Mouse (Mus musculus) thymus, adult 2 months (tissue): ENCODE data around the gene Bag5. TPM values are rescaled to one million over a fixed set of nuclear protein-coding genes. Genes with fewer than 3 reads are reported as not detected.
A peak's percentile ranks its signal among the peaks of the same experiment; 100 is the strongest.

Experiments used
- DNase-seq: peaks from one replicate; pipeline ENCODE4 v3.0.0; 2021
- H3K27ac ChIP-seq: fragments of 200-500 bp; 2 replicates; pipeline ENCODE4 v1.5.1; 2012; ENCODE audit warnings: low read length, control low read depth; ENCODE audit not compliant: control insufficient read depth, insufficient read depth
- H3K27me3 ChIP-seq: fragments of 200-500 bp; 2 replicates; pipeline ENCODE4 v1.6.1; 2012; ENCODE audit warnings: mild to moderate bottlenecking, low read length, moderate library complexity, mixed read lengths; ENCODE audit not compliant: control insufficient read depth, insufficient read depth
- H3K36me3 ChIP-seq: fragments of 200-500 bp; 2 replicates; pipeline ENCODE4 v1.6.1; 2012; ENCODE audit warnings: mild to moderate bottlenecking, low read length, moderate library complexity; ENCODE audit not compliant: control insufficient read depth, insufficient read depth
- H3K4me1 ChIP-seq: fragments of 200-500 bp; replicated peaks from 2 replicates; pipeline ENCODE4 v1.6.1; 2012; ENCODE audit warnings: low read length; ENCODE audit not compliant: control insufficient read depth, insufficient read depth
- H3K4me3 ChIP-seq: fragments of 200-500 bp; 2 replicates; pipeline ENCODE4 v1.5.1; 2012; ENCODE audit warnings: mild to moderate bottlenecking, low read length, control low read depth, moderate library complexity; ENCODE audit not compliant: control insufficient read depth, insufficient read depth
- CTCF ChIP-seq: fragments of 200-500 bp; IDR thresholded peaks from 2 replicates; pipeline ENCODE4 v1.5.1; 2012; ENCODE audit warnings: mild to moderate bottlenecking, control low read depth, low read length, moderate library complexity, borderline replicate concordance; ENCODE audit not compliant: control insufficient read depth, poor library complexity, insufficient read depth; ENCODE audit errors: extremely low read depth
- POLR2A ChIP-seq: fragments of 200-500 bp; IDR thresholded peaks from 2 replicates; pipeline ENCODE4 v1.6.1; 2012; ENCODE audit warnings: mild to moderate bottlenecking, low read length, control low read depth, moderate library complexity; ENCODE audit not compliant: control insufficient read depth, poor library complexity, insufficient read depth; ENCODE audit errors: extremely low read depth
- WGBS: fragments of 180-500 bp; shearing (Covaris S2); methylation state at CpG from one replicate; pipeline ENCODE4 v1.1.7; 2018; 5-methylcytosine and 5-hydroxymethylcytosine counted together
- polyA plus RNA-seq: library from polyadenylated mRNA; depleted of rRNA; stranded (reverse); fragments of >200 nt; gene quantifications from 2 replicates; pipeline ENCODE4 v1.2.3, GENCODE M21; 2012

Gene Bag5
- polyA plus RNA-seq, 1 experiment = 12.8 TPM

DNA sequence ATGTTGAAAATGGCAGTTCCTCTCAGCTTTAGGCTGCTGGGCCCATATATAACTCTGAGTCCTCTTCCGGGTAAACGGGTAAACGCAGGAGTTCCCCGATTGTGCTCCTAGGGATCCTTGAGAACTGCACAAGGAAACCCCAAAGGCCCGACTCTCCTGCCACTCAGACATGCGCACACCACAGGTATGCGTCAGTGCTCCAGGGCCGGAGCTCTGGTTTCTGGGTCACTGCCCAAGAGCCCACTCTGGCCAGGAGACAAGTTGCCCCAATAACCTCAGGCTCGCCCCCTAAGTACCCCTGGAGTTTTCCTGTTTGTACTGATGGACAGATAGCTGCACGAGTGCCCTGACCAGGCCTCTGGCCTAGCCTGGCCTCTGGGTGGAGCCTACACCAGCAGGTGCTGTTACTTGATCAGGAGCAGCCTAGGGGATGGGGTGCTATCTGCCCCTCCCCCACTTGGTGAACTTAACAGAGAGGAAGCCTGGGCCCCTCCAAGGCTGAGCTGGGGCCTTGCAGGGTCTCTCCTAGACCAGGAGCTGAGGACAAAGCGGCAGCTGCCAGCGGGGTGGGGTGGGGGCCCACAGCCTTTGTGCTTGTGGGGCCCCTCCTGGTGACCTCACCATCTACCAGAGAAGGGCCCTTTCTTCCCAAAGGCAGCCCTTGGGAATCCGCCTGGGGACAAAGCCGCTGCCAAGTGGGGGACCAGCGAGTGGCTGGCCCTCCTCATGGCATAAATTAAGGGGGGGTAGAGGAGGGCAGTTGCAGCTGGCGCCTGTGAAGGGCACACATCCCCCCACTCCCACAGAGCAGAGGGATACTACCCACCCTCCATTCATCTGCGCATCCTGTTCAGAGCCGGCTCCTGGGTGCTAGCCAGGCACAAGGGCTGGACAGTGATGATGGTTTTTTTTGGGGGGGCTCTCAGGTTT, 19.5 kb downstream of the Bag5 start:
- 87% methylated on average over 18 of the region's 18 CpGs for WGBS
- no peak for TF ChIP-seq CTCF
- no peak for TF ChIP-seq POLR2A
- peaks cover 64% of the 10 kb centered on the region for H3K4me1 ChIP-seq

DNA sequence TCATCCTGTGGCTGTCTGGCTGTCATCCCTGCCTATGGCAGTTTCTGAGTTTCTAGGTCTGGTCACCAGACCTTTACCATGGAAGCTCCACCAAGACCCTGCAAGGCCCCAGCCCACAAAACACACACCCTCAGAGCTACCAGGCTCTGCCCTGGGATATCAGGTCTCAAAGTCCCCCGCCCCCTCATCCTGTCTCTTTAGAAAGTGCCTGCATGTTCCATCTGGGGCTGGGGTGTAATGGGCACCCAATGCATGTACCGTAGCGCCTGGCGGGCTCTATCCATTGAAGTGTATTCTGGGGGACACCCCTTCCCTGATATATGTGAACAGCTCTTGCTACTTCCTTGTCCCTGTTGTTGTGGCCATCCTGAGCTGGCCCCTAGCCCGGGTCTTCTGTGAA, 20.2 kb downstream of the Bag5 start:
- Histone ChIP-seq H3K4me3 (no peak overlapping the region), H3K27ac (peak overlapping the region; percentile 5; the same call in 1 of the 2 replicates), H3K4me1 (peaks cover 64% of the 10 kb centered on the region), H3K27me3 (no peaks in the 10 kb centered on the region; the same call in 1 of the 2 replicates), H3K36me3 (no peaks in the 10 kb centered on the region)
- 92% methylated on average over 5 of the region's 5 CpGs for WGBS
- DNase-seq = no peak
- TF ChIP-seq CTCF = no peak
- TF ChIP-seq POLR2A = no peak

More for the DNA sequence above, 19.5 kb downstream of the Bag5 start:
- no peak for DNase-seq
- Histone ChIP-seq H3K27me3 (no peaks in the 10 kb centered on the region; the same call in 1 of the 2 replicates), H3K4me3 (no peak overlapping the region), H3K27ac (peak overlapping the region; percentile 5; the same call in 1 of the 2 replicates), H3K36me3 (no peaks in the 10 kb centered on the region)

DNA sequence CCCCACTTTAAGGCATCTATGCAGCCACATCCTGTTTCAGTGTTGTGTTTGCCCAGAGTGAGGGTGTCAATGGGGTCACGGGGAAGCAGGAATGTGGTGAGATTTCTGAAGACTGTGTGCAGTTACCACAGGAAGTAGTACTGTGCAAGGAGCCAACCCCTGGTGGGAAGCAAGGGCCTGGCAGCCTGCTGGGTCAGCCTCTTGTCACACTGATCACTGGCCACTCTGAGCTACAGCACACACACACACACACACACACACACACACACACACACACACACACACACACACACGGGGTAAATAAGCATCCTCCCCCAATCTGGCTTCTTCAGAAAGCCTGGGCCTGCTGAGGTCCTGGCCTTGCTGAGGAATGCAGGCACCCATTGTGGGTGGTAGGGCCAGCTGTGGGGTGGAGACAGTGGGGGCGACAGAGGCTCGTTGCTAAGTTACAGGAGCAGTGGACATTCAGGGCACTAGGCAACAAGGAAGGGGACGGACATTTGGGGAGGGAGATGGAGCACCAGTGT, 21.6 kb downstream of the Bag5 start:
- Histone ChIP-seq H3K27ac (peak overlapping the region; percentile 77), H3K4me3 (no peak overlapping the region), H3K27me3 (no peaks in the 10 kb centered on the region), H3K36me3 (no peaks in the 10 kb centered on the region), H3K4me1 (peaks cover 64% of the 10 kb centered on the region)
- WGBS = 35% methylated on average over 5 of the region's 5 CpGs
- peak; percentile 58 for DNase-seq
- peak; percentile 41; the same call in 1 of the 2 replicates for TF ChIP-seq CTCF
- no peak for TF ChIP-seq POLR2A

DNA sequence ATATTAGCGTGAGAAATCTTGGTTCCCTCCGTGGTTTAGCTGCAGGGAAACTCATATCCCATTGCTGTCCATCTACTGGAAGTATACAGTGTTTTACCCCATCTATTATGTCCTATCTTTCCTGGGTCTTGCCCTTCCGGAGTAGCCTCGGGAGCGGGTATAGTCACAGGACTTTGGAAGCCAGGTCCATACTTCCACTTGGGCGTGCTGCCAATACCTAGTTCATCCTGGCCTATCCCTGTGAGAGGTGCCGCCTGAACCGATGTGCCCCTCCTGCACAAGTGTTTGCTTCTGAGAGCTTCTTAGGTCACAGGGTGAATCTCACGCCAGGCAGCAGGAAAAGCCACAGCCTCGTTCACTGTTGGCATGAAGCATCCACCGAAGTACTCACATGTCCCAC, 23.6 kb downstream of the Bag5 start:
- H3K27ac ChIP-seq = no peak overlapping the region
- H3K4me3 ChIP-seq = no peak overlapping the region
- TF ChIP-seq POLR2A = no peak
- TF ChIP-seq CTCF = no peak
- no peaks in the 10 kb centered on the region for H3K27me3 ChIP-seq
- no peaks in the 10 kb centered on the region for H3K36me3 ChIP-seq
- 93% methylated on average over 11 of the region's 11 CpGs for WGBS
- H3K4me1 ChIP-seq = peaks cover 46% of the 10 kb centered on the region
- DNase-seq = no peak

DNA sequence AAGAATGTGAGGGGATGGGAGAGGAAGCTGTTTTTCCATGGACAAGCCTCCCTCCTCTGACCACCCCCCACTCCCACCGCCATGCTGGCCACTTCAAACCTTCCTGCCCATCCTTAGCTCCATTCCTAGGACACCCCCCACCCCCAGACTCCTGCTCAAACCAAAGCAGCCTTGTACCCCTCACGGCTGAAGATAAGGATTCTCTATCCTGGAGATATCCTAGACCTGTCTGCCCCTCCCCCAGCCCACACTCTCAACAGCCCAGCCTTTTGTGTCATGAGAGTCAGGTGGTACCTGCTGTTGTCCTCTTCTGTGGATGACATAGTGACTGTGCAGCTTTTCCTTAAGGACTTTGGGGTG, 25.0 kb downstream of the Bag5 start:
- TF ChIP-seq POLR2A (no peak), CTCF (no peak)
- H3K4me3 ChIP-seq = no peak overlapping the region
- DNase-seq = no peak
- H3K27me3 ChIP-seq = no peaks in the 10 kb centered on the region
- H3K27ac ChIP-seq = no peak overlapping the region
- H3K4me1 ChIP-seq = peaks cover 32% of the 10 kb centered on the region
- H3K36me3 ChIP-seq = no peaks in the 10 kb centered on the region
- 71% methylated on average over 2 of the region's 2 CpGs for WGBS

DNA sequence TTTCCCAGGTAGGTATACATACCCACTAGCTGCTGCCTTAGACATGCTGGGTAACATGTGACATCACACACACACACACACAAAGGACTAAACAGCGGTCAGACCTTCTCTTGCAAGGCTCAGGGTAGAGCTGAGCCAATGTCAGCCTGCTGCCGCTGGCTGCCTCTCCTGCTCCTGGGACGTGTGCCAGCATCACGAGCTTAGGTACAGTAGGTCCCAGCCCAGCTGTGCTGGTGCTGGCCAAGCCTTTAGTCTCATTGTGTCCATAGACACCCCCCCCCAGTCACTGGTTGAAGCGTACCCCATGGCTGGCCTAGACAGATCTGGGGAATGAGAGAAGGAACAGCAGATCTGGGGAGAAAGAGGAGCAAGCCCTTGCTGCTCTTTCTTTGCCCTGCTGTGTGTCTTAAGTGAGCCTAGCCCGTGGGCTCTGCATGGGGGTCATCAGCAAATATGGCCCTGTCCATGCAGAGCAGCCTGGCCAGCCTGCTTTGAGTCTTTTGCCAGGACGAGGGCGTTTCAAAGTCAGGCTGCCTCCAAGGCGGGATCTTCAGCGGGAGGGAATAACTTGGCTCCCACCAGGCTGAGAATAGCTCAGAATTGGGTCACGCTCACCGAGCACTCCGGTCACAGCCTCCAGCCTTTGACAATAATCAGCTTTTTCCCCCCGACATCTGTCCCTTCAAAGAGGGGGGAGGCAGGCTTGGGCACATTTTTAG, 25.5 kb downstream of the Bag5 start:
- Histone ChIP-seq H3K36me3 (no peaks in the 10 kb centered on the region), H3K4me1 (peaks cover 27% of the 10 kb centered on the region), H3K27ac (no peak overlapping the region), H3K4me3 (no peak overlapping the region), H3K27me3 (no peaks in the 10 kb centered on the region)
- no peak for DNase-seq
- WGBS = 77% methylated on average over 14 of the region's 14 CpGs
- no peak for TF ChIP-seq POLR2A
- no peak for TF ChIP-seq CTCF
